Mouse (Mus musculus): Measurements from ENCODE around the gene Cdkal1.

DNA sequence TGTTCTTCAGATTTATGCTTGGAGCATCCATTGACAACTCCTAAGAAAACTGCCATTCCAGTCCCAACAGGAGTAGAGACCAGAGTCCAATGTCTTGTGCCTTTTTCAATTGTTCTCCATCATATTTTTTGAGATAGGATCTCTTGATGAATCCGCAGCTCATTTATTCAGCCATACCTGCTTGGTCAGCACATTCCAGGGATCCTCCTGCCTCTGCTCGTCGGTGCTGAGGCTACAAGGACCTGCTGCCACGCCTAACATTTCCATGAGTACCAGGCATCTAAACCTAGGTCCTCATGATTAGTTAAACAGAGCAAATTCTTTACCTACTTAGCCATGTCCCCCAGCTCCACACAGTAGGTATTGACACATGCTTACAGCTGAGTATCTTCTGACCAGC is 676.2 kb downstream of the Cdkal1 start:
- TF ChIP-seq CTCF (IDR thresholded peaks at IDR 0.05; ENCODE audit: low read depth) (no peak), EP300 (optimal IDR thresholded peaks at IDR 0.05) (no peak)
